Mouse (Mus musculus): ENCODE data around the gene Ptk7. TPM values are rescaled to one million over a fixed set of nuclear protein-coding genes. Genes with fewer than 3 reads are reported as not detected.

The Ptk7 gene
- polyA plus RNA-seq (2014; fragmentation: Nextera tagmentation; extraction: Ambion mirVana) = 58.5 and 64.1 TPM in 2 replicates

DNA sequence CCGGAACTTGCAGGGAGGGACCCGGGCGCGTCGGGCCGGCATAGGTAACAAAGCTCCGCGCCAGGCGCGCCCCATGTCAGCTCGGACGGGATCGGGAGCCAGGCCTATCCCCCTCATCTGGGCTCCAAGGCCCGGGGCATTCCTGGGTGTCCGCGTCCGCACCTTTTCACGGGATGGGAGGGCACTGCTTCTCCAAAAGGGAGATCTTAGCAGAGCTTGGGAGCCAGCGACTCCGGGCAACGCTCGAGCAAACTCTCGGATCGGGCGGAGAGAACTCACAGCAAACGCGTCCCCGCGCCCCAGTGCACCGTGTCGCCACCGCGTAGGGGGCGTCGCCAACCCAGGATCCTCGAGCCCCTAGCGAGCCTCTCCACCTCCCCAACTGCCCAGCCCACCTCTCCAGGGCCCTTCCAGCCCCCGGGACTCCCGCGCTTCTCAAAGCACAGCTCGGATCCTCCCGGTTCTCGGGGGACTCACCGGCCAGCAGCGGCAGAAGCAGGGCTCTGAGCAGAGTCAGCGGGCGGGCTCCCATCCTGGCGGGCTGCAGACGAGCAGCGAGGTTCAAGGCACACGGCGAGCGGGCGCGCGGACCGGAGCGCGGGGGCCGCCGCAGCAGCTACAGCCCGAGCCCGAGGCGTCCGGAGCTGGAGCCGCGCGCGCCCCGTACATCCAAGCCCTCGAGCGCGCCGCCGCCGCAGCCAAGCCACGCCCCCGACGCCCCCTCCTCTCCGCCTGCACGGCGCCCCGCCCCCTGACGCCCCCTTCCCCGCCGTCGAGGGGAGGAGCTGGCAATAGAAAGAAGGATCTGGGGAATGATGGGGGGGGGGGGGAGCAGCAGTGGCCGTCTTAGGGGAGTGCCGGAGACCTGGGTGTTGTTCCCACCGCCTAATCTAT, at the start of gene Ptk7:
Gene Ptk7, minus strand, starts transcription at position 714 of the 894 bp plus-strand sequence.
- Histone ChIP-seq H3K9me3 (ENCODE audit: control insufficient read depth, low read length) (no peaks in the 10 kb centered on the region), H3K36me3 (ENCODE audit: control insufficient read depth, insufficient read depth, low read length) (peaks cover 9% of the 10 kb centered on the region; the same call in 1 of the 2 replicates), H3K4me1 (ENCODE audit: control insufficient read depth, insufficient read depth, low read length) (peaks cover 60% of the 10 kb centered on the region), H3K9ac (ENCODE audit: low read depth, low read length) (peak within 1 kb of the TSS; percentile 96), H3K27me3 (ENCODE audit: control insufficient read depth, insufficient read depth, low read length) (no peaks in the 10 kb centered on the region), H3K4me2 (replicated peaks; ENCODE audit: low read depth, low read length) (peak within 1 kb of the TSS; percentile 79), H3K27ac (ENCODE audit: low read depth, low read length) (peak within 1 kb of the TSS; percentile 97), H3K4me3 (ENCODE audit: low read length) (peak within 1 kb of the TSS; percentile 81)
- ATAC-seq (ENCODE audit: low FRiP score, low TSS enrichment) = peak; percentile 68
- WGBS = 1% methylated on average over 82 of the region's 90 CpGs

DNA sequence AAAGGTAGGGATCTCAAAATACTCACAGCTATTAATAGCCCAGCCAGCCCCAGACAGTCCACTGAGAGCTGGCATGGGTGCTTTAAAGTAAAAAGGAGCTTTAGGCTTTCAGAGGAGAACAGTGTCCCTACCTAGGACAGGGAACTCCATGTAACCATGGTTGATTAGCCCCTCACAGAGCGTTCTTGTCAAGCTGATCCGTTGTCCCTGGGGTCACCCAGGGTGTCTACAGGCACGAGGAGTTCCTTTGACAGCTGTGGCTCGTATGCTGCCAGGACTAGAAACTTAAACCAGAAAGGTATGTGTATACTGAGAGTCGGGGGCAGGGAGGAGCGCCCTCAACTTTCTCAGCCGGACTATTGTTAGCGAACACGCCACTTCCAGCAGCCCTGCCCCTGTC, 49.6 kb upstream of the Ptk7 start:
- H3K27ac ChIP-seq (ENCODE audit: low read depth, low read length) = peak overlapping the region; percentile 92; the same call in 1 of the 2 replicates
- WGBS = 34% methylated on average over 9 of the region's 9 CpGs

DNA sequence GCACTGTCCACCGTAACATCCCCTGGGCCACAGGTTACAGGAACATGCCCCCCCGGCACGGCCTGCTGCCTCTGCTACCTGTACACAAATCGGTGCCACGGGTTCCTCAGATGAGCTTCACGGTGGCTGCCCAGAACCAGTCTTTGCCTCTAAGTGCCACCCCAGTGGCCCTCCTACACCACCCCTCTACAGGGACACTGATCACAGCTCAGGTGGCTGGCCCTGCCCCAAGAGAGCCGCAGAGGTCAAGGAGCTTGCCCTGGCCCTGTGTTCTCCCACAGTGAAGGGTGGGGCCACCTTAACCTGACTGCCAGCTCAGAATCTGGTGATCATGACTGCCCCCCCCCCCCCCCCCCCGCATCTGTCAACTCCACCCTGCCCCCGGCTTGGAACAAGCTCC, 49.1 kb upstream of the Ptk7 start, which contains the start of gene Mea1:
Gene Mea1, plus strand, starts transcription at position 378 of the 400 bp plus-strand sequence.
- Histone ChIP-seq H3K4me3 (ENCODE audit: low read length) (peak within 1 kb of the TSS; percentile 59), H3K9ac (ENCODE audit: low read depth, low read length) (peak within 1 kb of the TSS; percentile 72), H3K27ac (ENCODE audit: low read depth, low read length) (peak within 1 kb of the TSS; percentile 92; the same call in 1 of the 2 replicates), H3K36me3 (ENCODE audit: control insufficient read depth, insufficient read depth, low read length) (peaks cover 48% of the 10 kb centered on the region), H3K4me1 (ENCODE audit: control insufficient read depth, insufficient read depth, low read length) (peaks cover 30% of the 10 kb centered on the region), H3K27me3 (ENCODE audit: control insufficient read depth, insufficient read depth, low read length) (no peaks in the 10 kb centered on the region), H3K4me2 (replicated peaks; ENCODE audit: low read depth, low read length) (peak within 1 kb of the TSS; percentile 53), H3K9me3 (ENCODE audit: control insufficient read depth, low read length) (no peaks in the 10 kb centered on the region)
- no peak for ATAC-seq (ENCODE audit: low FRiP score, low TSS enrichment)
- WGBS = 83% methylated on average over 8 of the region's 9 CpGs

More for the DNA sequence above, 49.6 kb upstream of the Ptk7 start:
- Histone ChIP-seq H3K9me3 (ENCODE audit: control insufficient read depth, low read length) (no peaks in the 10 kb centered on the region), H3K36me3 (ENCODE audit: control insufficient read depth, insufficient read depth, low read length) (peaks cover 53% of the 10 kb centered on the region), H3K4me2 (replicated peaks; ENCODE audit: low read depth, low read length) (peak overlapping the region; percentile 53), H3K4me1 (ENCODE audit: control insufficient read depth, insufficient read depth, low read length) (peaks cover 29% of the 10 kb centered on the region), H3K4me3 (ENCODE audit: low read length) (peak overlapping the region; percentile 59), H3K27me3 (ENCODE audit: control insufficient read depth, insufficient read depth, low read length) (no peaks in the 10 kb centered on the region), H3K9ac (ENCODE audit: low read depth, low read length) (peak overlapping the region; percentile 72)
- ATAC-seq (ENCODE audit: low FRiP score, low TSS enrichment) = no peak

DNA sequence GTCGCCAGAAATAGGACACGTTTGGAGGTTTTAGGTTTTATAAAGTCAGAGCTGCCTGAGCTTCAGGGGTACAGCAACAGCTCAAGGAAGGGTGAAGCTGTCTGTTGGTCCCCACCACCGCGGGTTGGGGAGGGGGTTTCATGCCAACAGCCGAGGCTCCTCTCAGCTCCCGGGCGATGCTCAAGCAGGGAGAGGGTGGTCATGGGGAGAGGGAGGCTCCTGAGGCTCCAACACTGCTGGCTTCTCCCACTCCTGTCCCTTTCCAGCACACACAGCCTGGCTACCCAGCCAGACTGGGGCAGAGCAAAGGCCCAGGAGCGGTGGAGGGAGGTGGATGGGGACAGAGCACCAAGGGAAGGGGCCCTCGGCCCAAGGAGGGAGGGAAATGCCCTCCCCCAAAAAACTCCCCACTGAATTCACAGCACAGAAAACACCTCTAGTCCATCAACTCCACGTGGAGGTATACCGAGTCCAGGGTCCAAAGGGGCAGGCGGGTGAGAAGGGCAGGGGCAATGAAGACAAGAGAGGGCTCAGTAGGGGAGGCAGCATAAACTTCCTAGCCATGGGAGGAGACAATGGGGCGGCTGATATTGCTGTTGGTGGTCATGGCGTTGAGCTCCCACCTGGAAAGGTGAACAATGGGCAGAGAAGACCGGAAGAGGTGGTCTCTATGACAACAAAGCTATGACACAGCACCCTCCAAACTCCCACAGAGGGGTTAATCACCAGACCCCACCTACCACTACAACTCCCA, 45.4 kb upstream of the Ptk7 start:
- Histone ChIP-seq H3K9me3 (ENCODE audit: control insufficient read depth, low read length) (no peaks in the 10 kb centered on the region), H3K4me2 (replicated peaks; ENCODE audit: low read depth, low read length) (peak overlapping the region; percentile 77), H3K36me3 (ENCODE audit: control insufficient read depth, insufficient read depth, low read length) (peaks cover 58% of the 10 kb centered on the region), H3K4me3 (ENCODE audit: low read length) (peak overlapping the region; percentile 72), H3K4me1 (ENCODE audit: control insufficient read depth, insufficient read depth, low read length) (peaks cover 34% of the 10 kb centered on the region), H3K27ac (ENCODE audit: low read depth, low read length) (peak overlapping the region; percentile 83), H3K9ac (ENCODE audit: low read depth, low read length) (peak overlapping the region; percentile 74), H3K27me3 (ENCODE audit: control insufficient read depth, insufficient read depth, low read length) (no peaks in the 10 kb centered on the region)
- WGBS = 23% methylated on average over 15 of the region's 15 CpGs
- ATAC-seq (ENCODE audit: low FRiP score, low TSS enrichment) = peak; percentile 32

DNA sequence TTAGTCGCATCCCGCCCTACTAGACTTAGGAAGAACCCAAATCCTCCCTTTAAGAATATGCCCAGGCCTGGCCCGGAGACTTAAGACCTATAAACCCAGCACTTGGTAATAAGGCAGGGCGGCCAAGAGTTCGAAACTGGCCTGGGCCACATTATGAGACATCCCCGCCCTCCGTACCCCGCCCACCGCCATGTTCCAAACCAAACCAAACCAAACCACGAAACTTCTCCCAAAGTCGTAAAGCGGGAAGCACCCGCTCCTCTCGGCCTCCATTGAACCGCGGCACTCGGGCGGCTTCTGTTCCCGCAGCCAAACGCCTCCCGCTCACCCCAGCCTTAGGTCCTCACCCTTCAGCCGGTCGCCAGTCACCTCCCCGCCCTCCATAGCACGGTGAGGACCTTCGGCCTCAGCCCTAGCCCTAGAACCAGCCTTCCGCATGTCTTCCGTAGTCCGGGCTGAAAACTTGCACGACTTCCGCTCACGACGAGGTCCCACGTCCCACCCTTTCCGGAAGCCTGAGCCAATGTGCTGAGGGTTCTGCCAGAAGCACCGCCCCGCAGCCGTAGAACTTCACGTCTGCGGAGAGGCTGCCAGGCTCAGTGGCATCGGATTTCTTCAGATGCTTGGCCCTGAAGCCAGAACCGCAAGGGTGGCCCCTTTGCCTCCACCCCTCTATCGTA, 44.7 kb upstream of the Ptk7 start, which contains the start of gene Rrp36:
Gene Rrp36, minus strand, starts transcription at position 503 of the 680 bp plus-strand sequence.
- peak within 1 kb of the TSS; percentile 74 for H3K9ac ChIP-seq (ENCODE audit: low read depth, low read length)
- peak within 1 kb of the TSS; percentile 72 for H3K4me3 ChIP-seq (ENCODE audit: low read length)
- peak; percentile 92 for ATAC-seq (ENCODE audit: low FRiP score, low TSS enrichment)
- no peaks in the 10 kb centered on the region for H3K9me3 ChIP-seq (ENCODE audit: control insufficient read depth, low read length)
- under 1% methylated on average over 43 of the region's 43 CpGs for WGBS
- H3K4me2 ChIP-seq (replicated peaks; ENCODE audit: low read depth, low read length) = peak within 1 kb of the TSS; percentile 77
- H3K36me3 ChIP-seq (ENCODE audit: control insufficient read depth, insufficient read depth, low read length) = peaks cover 64% of the 10 kb centered on the region
- peak within 1 kb of the TSS; percentile 83 for H3K27ac ChIP-seq (ENCODE audit: low read depth, low read length)
- no peaks in the 10 kb centered on the region for H3K27me3 ChIP-seq (ENCODE audit: control insufficient read depth, insufficient read depth, low read length)
- H3K4me1 ChIP-seq (ENCODE audit: control insufficient read depth, insufficient read depth, low read length) = peaks cover 27% of the 10 kb centered on the region

DNA sequence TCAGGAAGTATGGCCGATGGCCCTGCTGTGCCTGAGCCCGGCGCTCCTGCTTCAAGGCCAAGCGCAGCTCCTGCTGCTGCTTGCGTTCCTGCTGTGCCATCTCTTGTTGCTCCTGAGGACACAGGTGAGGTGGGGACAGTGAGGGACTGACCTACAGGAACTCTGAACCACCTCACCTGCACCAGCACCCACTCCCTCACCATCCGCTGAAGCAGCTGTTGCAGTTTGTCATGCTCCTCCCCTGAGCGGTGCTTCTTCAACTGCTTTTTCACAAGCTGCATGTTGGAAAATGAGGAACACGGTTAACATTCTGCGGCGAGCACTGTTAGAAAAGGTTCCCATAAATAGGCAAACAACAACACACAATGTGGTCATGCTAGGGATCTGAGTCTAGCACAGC, 40.6 kb upstream of the Ptk7 start:
- Histone ChIP-seq H3K27ac (ENCODE audit: low read depth, low read length) (no peak overlapping the region), H3K4me3 (ENCODE audit: low read length) (no peak overlapping the region), H3K4me1 (ENCODE audit: control insufficient read depth, insufficient read depth, low read length) (peaks cover 17% of the 10 kb centered on the region), H3K9ac (ENCODE audit: low read depth, low read length) (no peak overlapping the region), H3K27me3 (ENCODE audit: control insufficient read depth, insufficient read depth, low read length) (no peaks in the 10 kb centered on the region), H3K9me3 (ENCODE audit: control insufficient read depth, low read length) (no peaks in the 10 kb centered on the region), H3K36me3 (ENCODE audit: control insufficient read depth, insufficient read depth, low read length) (peaks cover 56% of the 10 kb centered on the region), H3K4me2 (replicated peaks; ENCODE audit: low read depth, low read length) (no peak overlapping the region)
- ATAC-seq (ENCODE audit: low FRiP score, low TSS enrichment) = no peak
- WGBS = 96% methylated on average over 10 of the region's 10 CpGs

DNA sequence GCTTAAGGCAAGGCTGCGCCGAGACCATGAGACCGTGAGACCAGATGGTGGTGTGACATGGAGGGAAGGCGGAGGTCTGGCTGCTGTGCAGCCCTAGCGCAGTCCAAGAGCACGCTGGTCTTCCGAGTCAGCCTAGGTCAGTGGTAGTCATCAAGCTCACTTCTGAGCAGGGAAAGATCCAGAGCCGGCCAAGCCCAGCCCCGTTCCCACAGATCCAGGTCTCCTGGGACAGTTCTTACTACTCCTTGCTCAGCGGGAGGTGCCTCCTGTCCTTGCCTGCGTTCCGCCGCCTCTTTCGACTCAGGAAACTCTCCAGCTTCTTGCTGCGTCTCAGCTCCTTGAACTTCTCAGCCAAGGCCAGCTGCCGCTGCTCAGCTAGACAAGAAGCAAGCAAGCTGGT, 38.4 kb upstream of the Ptk7 start:
- WGBS = 86% methylated on average over 16 of the region's 16 CpGs
- Histone ChIP-seq H3K27ac (ENCODE audit: low read depth, low read length) (no peak overlapping the region), H3K4me1 (ENCODE audit: control insufficient read depth, insufficient read depth, low read length) (peaks cover 3% of the 10 kb centered on the region), H3K4me2 (replicated peaks; ENCODE audit: low read depth, low read length) (no peak overlapping the region), H3K36me3 (ENCODE audit: control insufficient read depth, insufficient read depth, low read length) (peaks cover 74% of the 10 kb centered on the region), H3K9ac (ENCODE audit: low read depth, low read length) (no peak overlapping the region), H3K9me3 (ENCODE audit: control insufficient read depth, low read length) (no peaks in the 10 kb centered on the region), H3K4me3 (ENCODE audit: low read length) (no peak overlapping the region), H3K27me3 (ENCODE audit: control insufficient read depth, insufficient read depth, low read length) (no peaks in the 10 kb centered on the region)
- no peak; the same call in 1 of the 2 replicates for ATAC-seq (ENCODE audit: low FRiP score, low TSS enrichment)

DNA sequence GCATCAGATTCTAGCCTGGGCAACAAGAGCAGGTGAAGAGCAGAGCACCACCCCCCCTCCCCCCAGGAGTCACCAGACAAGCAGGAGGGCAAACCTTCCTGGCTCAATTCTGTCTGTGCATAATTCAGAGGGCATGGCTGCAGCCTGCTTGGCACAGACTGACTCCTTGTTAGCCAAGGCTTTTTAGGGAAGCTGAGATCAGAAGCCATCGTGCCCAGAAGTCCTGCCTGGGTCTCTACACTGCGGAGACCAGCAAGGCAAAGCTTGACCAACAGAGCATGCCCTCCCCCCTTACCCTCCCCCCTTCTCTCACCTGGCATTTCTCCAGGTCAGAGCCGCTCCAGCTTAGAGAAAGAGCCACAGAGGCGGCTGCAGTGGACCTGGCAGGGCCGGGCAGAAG, 33.4 kb upstream of the Ptk7 start:
- H3K27ac ChIP-seq (ENCODE audit: low read depth, low read length) = no peak overlapping the region

More for the DNA sequence above, 33.4 kb upstream of the Ptk7 start:
- WGBS = 81% methylated on average over 5 of the region's 5 CpGs
- Histone ChIP-seq H3K9ac (ENCODE audit: low read depth, low read length) (no peak overlapping the region), H3K27me3 (ENCODE audit: control insufficient read depth, insufficient read depth, low read length) (no peaks in the 10 kb centered on the region), H3K9me3 (ENCODE audit: control insufficient read depth, low read length) (no peaks in the 10 kb centered on the region), H3K4me3 (ENCODE audit: low read length) (no peak overlapping the region), H3K4me1 (ENCODE audit: control insufficient read depth, insufficient read depth, low read length) (no peaks in the 10 kb centered on the region), H3K4me2 (replicated peaks; ENCODE audit: low read depth, low read length) (no peak overlapping the region), H3K36me3 (ENCODE audit: control insufficient read depth, insufficient read depth, low read length) (peaks cover 95% of the 10 kb centered on the region)
- ATAC-seq (ENCODE audit: low FRiP score, low TSS enrichment) = no peak

Measured in kidney, embryonic 14.5 days (tissue).